Mouse (Mus musculus): ENCODE data around the gene Usp29. TPM values are rescaled to one million over a fixed set of nuclear protein-coding genes. Genes with fewer than 3 reads are reported as not detected.

The Usp29 gene
- polyA plus RNA-seq, 1 experiment: 3.4 TPM

DNA sequence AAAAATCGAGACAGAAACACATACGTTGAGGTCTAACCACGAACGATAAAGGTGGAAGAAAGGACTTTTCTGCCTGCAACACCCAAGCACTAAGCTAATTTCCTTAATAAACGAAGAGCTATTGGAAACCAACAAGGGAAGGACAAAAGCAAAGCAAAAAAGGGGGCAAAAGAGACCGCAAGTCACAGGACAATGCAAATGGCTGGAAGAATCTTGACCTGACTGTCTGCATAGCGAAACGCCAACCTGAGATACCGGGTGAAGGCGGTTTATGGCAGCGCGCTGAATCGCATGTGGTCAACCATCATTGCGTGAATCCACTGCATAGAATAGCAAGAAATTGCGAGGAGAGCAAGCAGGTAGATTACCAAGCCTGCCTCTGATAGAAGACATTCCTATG lies 423 bp downstream of the Usp29 start:
- Histone ChIP-seq H3K79me2 (ENCODE audit: control insufficient read depth, insufficient read depth) (peaks cover 30% of the 10 kb centered on the region), H3K27me3 (ENCODE audit: control insufficient read depth, insufficient read depth, insufficient read length) (no peaks in the 10 kb centered on the region), H3K36me3 (ENCODE audit: control insufficient read depth, insufficient read depth) (no peaks in the 10 kb centered on the region), H3K79me3 (ENCODE audit: low read depth) (peaks cover 9% of the 10 kb centered on the region), H3ac (ENCODE audit: control insufficient read depth, insufficient read length, low read depth) (peak overlapping the region; percentile 46), H3K4me3 (ENCODE audit: insufficient read depth, poor library complexity, severe bottlenecking) (peak overlapping the region; percentile 55)
- TF ChIP-seq CEBPB (IDR thresholded peaks at IDR 0.05; ENCODE audit: low read depth) (no peak), MYOD1 (IDR thresholded peaks at IDR 0.05; ENCODE audit: control insufficient read depth, insufficient read length, low read depth) (no peak), USF1 (IDR thresholded peaks at IDR 0.05; ENCODE audit: low read depth) (no peak), MYOG (IDR thresholded peaks at IDR 0.05; ENCODE audit: control insufficient read depth, extremely low read depth, insufficient read length) (no peak), FOSL1 (IDR thresholded peaks at IDR 0.05; ENCODE audit: insufficient read depth, low read length, poor library complexity, severe bottlenecking) (no peak), MAX (IDR thresholded peaks at IDR 0.05) (no peak), CTCF (IDR thresholded peaks at IDR 0.05; ENCODE audit: control insufficient read depth, insufficient read depth, insufficient read length) (no peak)

DNA sequence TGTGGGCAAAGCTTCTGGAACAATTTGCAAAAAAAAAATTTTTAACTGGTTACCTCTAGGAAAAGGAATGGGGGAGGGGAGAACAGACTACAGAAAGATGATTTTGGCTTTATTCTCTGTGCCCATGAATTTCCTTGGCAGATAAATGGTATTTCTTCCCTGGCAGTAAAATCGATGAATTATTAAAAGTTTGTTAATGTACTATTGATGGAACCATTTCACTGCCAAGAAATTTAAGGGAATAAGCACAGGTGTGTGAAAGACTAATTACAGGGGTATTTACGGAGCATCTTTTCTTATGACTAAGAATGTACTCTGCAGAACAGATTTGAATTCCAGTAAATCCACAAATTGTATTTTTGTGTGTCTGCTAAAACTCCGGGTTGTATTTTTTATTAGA lies 995 bp downstream of the Usp29 start:
- Histone ChIP-seq H3K27me3 (ENCODE audit: control insufficient read depth, insufficient read depth, insufficient read length) (no peaks in the 10 kb centered on the region), H3K36me3 (ENCODE audit: control insufficient read depth, insufficient read depth) (no peaks in the 10 kb centered on the region), H3K79me2 (ENCODE audit: control insufficient read depth, insufficient read depth) (peaks cover 30% of the 10 kb centered on the region), H3K79me3 (ENCODE audit: low read depth) (peaks cover 9% of the 10 kb centered on the region), H3K4me3 (ENCODE audit: insufficient read depth, poor library complexity, severe bottlenecking) (peak overlapping the region; percentile 55), H3ac (ENCODE audit: control insufficient read depth, insufficient read length, low read depth) (no peak overlapping the region)
- TF ChIP-seq USF1 (IDR thresholded peaks at IDR 0.05; ENCODE audit: low read depth) (no peak), MYOD1 (IDR thresholded peaks at IDR 0.05; ENCODE audit: control insufficient read depth, insufficient read length, low read depth) (no peak), FOSL1 (IDR thresholded peaks at IDR 0.05; ENCODE audit: insufficient read depth, low read length, poor library complexity, severe bottlenecking) (no peak), MYOG (IDR thresholded peaks at IDR 0.05; ENCODE audit: control insufficient read depth, extremely low read depth, insufficient read length) (no peak), CTCF (IDR thresholded peaks at IDR 0.05; ENCODE audit: control insufficient read depth, insufficient read depth, insufficient read length) (no peak), MAX (IDR thresholded peaks at IDR 0.05) (no peak), CEBPB (IDR thresholded peaks at IDR 0.05; ENCODE audit: low read depth) (no peak)

DNA sequence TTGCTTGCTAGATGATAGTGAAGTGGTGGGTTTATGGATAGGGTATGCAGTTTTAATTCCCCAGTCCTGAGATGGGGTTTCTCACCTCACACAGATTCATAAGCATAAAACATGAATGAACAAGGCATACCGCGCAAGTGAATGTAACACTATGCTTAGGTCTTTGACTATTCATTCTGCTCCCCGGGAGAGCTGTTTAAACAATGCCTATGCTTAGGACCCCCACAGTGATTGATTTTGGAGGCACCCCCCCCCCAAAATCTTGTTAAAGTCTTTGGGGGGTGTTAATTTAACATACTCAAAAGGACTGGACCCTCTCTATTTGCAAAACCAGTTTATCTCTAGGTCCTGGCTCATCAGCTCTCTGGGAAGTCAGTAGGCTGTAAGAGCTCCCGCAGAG lies 1.6 kb downstream of the Usp29 start:
- Histone ChIP-seq H3K4me3 (ENCODE audit: insufficient read depth, poor library complexity, severe bottlenecking) (no peak overlapping the region), H3K79me2 (ENCODE audit: control insufficient read depth, insufficient read depth) (peaks cover 30% of the 10 kb centered on the region), H3ac (ENCODE audit: control insufficient read depth, insufficient read length, low read depth) (no peak overlapping the region), H3K27me3 (ENCODE audit: control insufficient read depth, insufficient read depth, insufficient read length) (no peaks in the 10 kb centered on the region), H3K79me3 (ENCODE audit: low read depth) (peaks cover 9% of the 10 kb centered on the region), H3K36me3 (ENCODE audit: control insufficient read depth, insufficient read depth) (no peaks in the 10 kb centered on the region)
- no peak for TF ChIP-seq USF1 (IDR thresholded peaks at IDR 0.05; ENCODE audit: low read depth)
- TF ChIP-seq CEBPB (IDR thresholded peaks at IDR 0.05; ENCODE audit: low read depth): no peak
- TF ChIP-seq MYOG (IDR thresholded peaks at IDR 0.05; ENCODE audit: control insufficient read depth, extremely low read depth, insufficient read length): no peak
- TF ChIP-seq FOSL1 (IDR thresholded peaks at IDR 0.05; ENCODE audit: insufficient read depth, low read length, poor library complexity, severe bottlenecking): no peak
- TF ChIP-seq CTCF (IDR thresholded peaks at IDR 0.05; ENCODE audit: control insufficient read depth, insufficient read depth, insufficient read length): no peak
- TF ChIP-seq MAX (IDR thresholded peaks at IDR 0.05): no peak
- TF ChIP-seq MYOD1 (IDR thresholded peaks at IDR 0.05; ENCODE audit: control insufficient read depth, insufficient read length, low read depth): no peak

DNA sequence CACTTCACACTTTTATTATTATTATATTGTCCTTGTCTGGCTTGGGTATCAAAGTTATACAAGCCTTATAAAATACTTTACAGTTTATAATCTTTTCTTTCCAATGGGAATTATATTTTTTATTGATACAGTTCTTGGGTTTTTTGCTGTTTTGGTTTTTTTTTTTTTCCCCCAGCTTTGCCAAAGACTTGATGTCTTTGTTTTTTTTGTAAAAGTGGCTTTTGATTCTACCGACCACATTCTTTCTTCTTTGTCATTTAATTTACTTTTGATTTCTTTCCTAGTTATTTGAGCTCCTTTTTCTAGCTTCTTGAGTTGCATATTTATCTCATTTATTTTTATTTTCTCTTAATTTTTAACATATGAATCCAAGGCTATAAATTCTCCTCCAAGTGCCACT lies 5.7 kb downstream of the Usp29 start:
- peaks cover 15% of the 10 kb centered on the region for H3K79me2 ChIP-seq (ENCODE audit: control insufficient read depth, insufficient read depth)
- H3K36me3 ChIP-seq (ENCODE audit: control insufficient read depth, insufficient read depth): no peaks in the 10 kb centered on the region
- H3ac ChIP-seq (ENCODE audit: control insufficient read depth, insufficient read length, low read depth): no peak overlapping the region
- H3K79me3 ChIP-seq (ENCODE audit: low read depth): peaks cover 5% of the 10 kb centered on the region
- no peak overlapping the region for H3K4me3 ChIP-seq (ENCODE audit: insufficient read depth, poor library complexity, severe bottlenecking)
- TF ChIP-seq USF1 (IDR thresholded peaks at IDR 0.05; ENCODE audit: low read depth) (no peak), MYOD1 (IDR thresholded peaks at IDR 0.05; ENCODE audit: control insufficient read depth, insufficient read length, low read depth) (no peak), FOSL1 (IDR thresholded peaks at IDR 0.05; ENCODE audit: insufficient read depth, low read length, poor library complexity, severe bottlenecking) (no peak), MYOG (IDR thresholded peaks at IDR 0.05; ENCODE audit: control insufficient read depth, extremely low read depth, insufficient read length) (no peak), MAX (IDR thresholded peaks at IDR 0.05) (no peak), CEBPB (IDR thresholded peaks at IDR 0.05; ENCODE audit: low read depth) (no peak), CTCF (IDR thresholded peaks at IDR 0.05; ENCODE audit: control insufficient read depth, insufficient read depth, insufficient read length) (no peak)
- H3K27me3 ChIP-seq (ENCODE audit: control insufficient read depth, insufficient read depth, insufficient read length): no peaks in the 10 kb centered on the region

DNA sequence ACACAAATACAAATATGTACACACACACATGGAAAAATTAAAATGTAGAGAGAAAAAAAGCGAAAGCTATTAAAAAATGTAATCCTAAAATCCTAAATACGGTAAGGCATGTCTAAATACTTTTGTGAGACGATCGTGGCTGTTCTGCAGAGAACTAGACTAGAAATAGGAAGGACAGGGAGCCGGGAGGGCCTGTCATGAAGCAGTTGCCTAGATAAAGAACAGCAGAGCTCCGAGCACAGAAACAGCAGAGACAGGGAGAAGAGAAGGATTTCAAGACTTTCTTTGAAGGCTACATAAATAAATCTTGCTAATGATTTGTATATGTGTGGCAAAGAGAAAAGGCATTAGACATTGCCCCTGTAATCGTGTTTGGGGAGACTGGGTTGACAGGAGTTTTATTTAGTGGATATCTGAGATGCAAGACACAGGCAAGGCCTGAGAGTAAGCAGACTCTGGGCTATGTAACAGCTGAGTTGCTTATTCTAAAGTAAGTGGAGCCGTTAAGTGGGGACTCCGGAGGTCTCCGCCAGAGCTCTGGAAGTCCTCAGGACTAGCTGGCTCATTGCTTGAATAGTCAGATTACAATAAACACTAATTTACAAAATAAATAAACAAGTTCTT lies 14.0 kb downstream of the Usp29 start:
- Histone ChIP-seq H3ac (ENCODE audit: control insufficient read depth, insufficient read length, low read depth) (no peak overlapping the region), H3K79me2 (ENCODE audit: control insufficient read depth, insufficient read depth) (no peaks in the 10 kb centered on the region), H3K4me3 (ENCODE audit: insufficient read depth, poor library complexity, severe bottlenecking) (no peak overlapping the region), H3K79me3 (ENCODE audit: low read depth) (no peaks in the 10 kb centered on the region), H3K27me3 (ENCODE audit: control insufficient read depth, insufficient read depth, insufficient read length) (no peaks in the 10 kb centered on the region), H3K36me3 (ENCODE audit: control insufficient read depth, insufficient read depth) (no peaks in the 10 kb centered on the region)
- TF ChIP-seq CEBPB (IDR thresholded peaks at IDR 0.05; ENCODE audit: low read depth) (no peak), USF1 (IDR thresholded peaks at IDR 0.05; ENCODE audit: low read depth) (no peak), MYOG (IDR thresholded peaks at IDR 0.05; ENCODE audit: control insufficient read depth, extremely low read depth, insufficient read length) (no peak), FOSL1 (IDR thresholded peaks at IDR 0.05; ENCODE audit: insufficient read depth, low read length, poor library complexity, severe bottlenecking) (no peak), MYOD1 (IDR thresholded peaks at IDR 0.05; ENCODE audit: control insufficient read depth, insufficient read length, low read depth) (no peak), CTCF (IDR thresholded peaks at IDR 0.05; ENCODE audit: control insufficient read depth, insufficient read depth, insufficient read length) (no peak), MAX (IDR thresholded peaks at IDR 0.05) (no peak)
